Mouse (Mus musculus) E14TG2a.4 (cell line): ENCODE results near the gene Pcsk5.

Experiments
- H3K27me3 ChIP-seq: 2 replicates; pipeline ENCODE4 v1.6.1; 2014; ENCODE audit warnings: low read length, control low read depth; ENCODE audit not compliant: insufficient read depth
- H3K36me3 ChIP-seq: 2 replicates; pipeline ENCODE4 v1.6.1; 2014; ENCODE audit warnings: low read length, control low read depth; ENCODE audit not compliant: insufficient read depth
- H3K4me1 ChIP-seq: replicated peaks from 2 replicates; pipeline ENCODE4 v1.6.1; 2014; ENCODE audit warnings: low read depth, low read length, control low read depth
- H3K4me3 ChIP-seq: replicated peaks from 2 replicates; pipeline ENCODE4 v1.5.1; 2014; ENCODE audit warnings: mild to moderate bottlenecking, low read length
- H3K9me3 ChIP-seq: 2 replicates; pipeline ENCODE4 v1.6.1; 2014; ENCODE audit warnings: low read length, control low read depth
- CTCF ChIP-seq: conservative IDR thresholded peaks from 2 replicates; pipeline ENCODE4 v1.5.1; 2014; ENCODE audit warnings: low read length
- NANOG ChIP-seq: IDR thresholded peaks from 2 replicates; pipeline ENCODE4 v1.6.1; 2014; ENCODE audit warnings: borderline replicate concordance, low read length, mixed read lengths
- POU5F1 ChIP-seq: IDR thresholded peaks from 2 replicates; pipeline ENCODE4 v1.6.1; 2014; ENCODE audit warnings: low read length, borderline replicate concordance

Gene Pcsk5

GRCm38 (mm10) chr19:17649967-17650366 is 187.5 kb downstream of the Pcsk5 start:
- Histone ChIP-seq H3K4me3 (no peak overlapping the region), H3K27me3 (no peaks in the 10 kb centered on the region), H3K4me1 (no peaks in the 10 kb centered on the region), H3K9me3 (no peaks in the 10 kb centered on the region), H3K36me3 (no peaks in the 10 kb centered on the region)
- TF ChIP-seq NANOG (no peak), POU5F1 (no peak), CTCF (no peak)

- Histone ChIP-seq H3K9me3 (no peaks in the 10 kb centered on the region), H3K36me3 (no peaks in the 10 kb centered on the region), H3K4me3 (no peak overlapping the region), H3K4me1 (no peaks in the 10 kb centered on the region), H3K27me3 (no peaks in the 10 kb centered on the region)
- TF ChIP-seq POU5F1 (no peak), CTCF (no peak), NANOG (no peak)
These were observed 194.2 kb downstream of the Pcsk5 start for GRCm38 (mm10) chr19:17643128-17643797.

- no peak overlapping the region for H3K4me3 ChIP-seq
- H3K4me1 ChIP-seq = no peaks in the 10 kb centered on the region
- H3K27me3 ChIP-seq = no peaks in the 10 kb centered on the region
- TF ChIP-seq NANOG (no peak), CTCF (no peak), POU5F1 (no peak)
- H3K36me3 ChIP-seq = no peaks in the 10 kb centered on the region
- H3K9me3 ChIP-seq = no peaks in the 10 kb centered on the region
These were observed 201.4 kb downstream of the Pcsk5 start for GRCm38 (mm10) chr19:17635984-17636383.

GRCm38 (mm10) chr19:17615646-17616045 is 221.8 kb downstream of the Pcsk5 start:
- TF ChIP-seq NANOG (no peak), POU5F1 (no peak), CTCF (no peak)
- Histone ChIP-seq H3K4me3 (no peak overlapping the region), H3K4me1 (no peaks in the 10 kb centered on the region), H3K27me3 (no peaks in the 10 kb centered on the region), H3K9me3 (no peaks in the 10 kb centered on the region), H3K36me3 (no peaks in the 10 kb centered on the region)

GRCm38 (mm10) chr19:17606510-17606909 is 230.9 kb downstream of the Pcsk5 start:
- TF ChIP-seq POU5F1 (no peak), NANOG (no peak), CTCF (no peak)
- H3K9me3 ChIP-seq = no peaks in the 10 kb centered on the region
- no peaks in the 10 kb centered on the region for H3K27me3 ChIP-seq
- H3K4me3 ChIP-seq = no peak overlapping the region
- no peaks in the 10 kb centered on the region for H3K36me3 ChIP-seq
- H3K4me1 ChIP-seq = no peaks in the 10 kb centered on the region

- TF ChIP-seq NANOG = no peak
- TF ChIP-seq POU5F1 = no peak
- no peak for TF ChIP-seq CTCF
- Histone ChIP-seq H3K9me3 (no peaks in the 10 kb centered on the region), H3K4me1 (no peaks in the 10 kb centered on the region), H3K4me3 (no peak overlapping the region), H3K27me3 (no peaks in the 10 kb centered on the region), H3K36me3 (no peaks in the 10 kb centered on the region)
These were observed 231.3 kb downstream of the Pcsk5 start for GRCm38 (mm10) chr19:17606093-17606492.

GRCm38 (mm10) chr19:17603322-17603721 is 234.1 kb downstream of the Pcsk5 start:
- TF ChIP-seq NANOG (no peak), CTCF (no peak), POU5F1 (no peak)
- no peaks in the 10 kb centered on the region for H3K36me3 ChIP-seq
- no peaks in the 10 kb centered on the region for H3K27me3 ChIP-seq
- no peaks in the 10 kb centered on the region for H3K4me1 ChIP-seq
- H3K4me3 ChIP-seq = no peak overlapping the region
- H3K9me3 ChIP-seq = no peaks in the 10 kb centered on the region

GRCm38 (mm10) chr19:17600347-17600746 is 237.1 kb downstream of the Pcsk5 start:
- no peaks in the 10 kb centered on the region for H3K36me3 ChIP-seq
- H3K4me1 ChIP-seq = no peaks in the 10 kb centered on the region
- TF ChIP-seq NANOG (no peak), POU5F1 (no peak), CTCF (no peak)
- H3K9me3 ChIP-seq = no peaks in the 10 kb centered on the region
- H3K4me3 ChIP-seq = no peak overlapping the region
- no peaks in the 10 kb centered on the region for H3K27me3 ChIP-seq

- no peak overlapping the region for H3K4me3 ChIP-seq
- 0 out of 2 replicates have a peak, but pooled peaks cover 4% of the 10 kb centered on the region for H3K4me1 ChIP-seq
- no peak for TF ChIP-seq NANOG
- no peaks in the 10 kb centered on the region for H3K9me3 ChIP-seq
- no peaks in the 10 kb centered on the region for H3K36me3 ChIP-seq
- H3K27me3 ChIP-seq = no peaks in the 10 kb centered on the region
These were observed 244.6 kb downstream of the Pcsk5 start for GRCm38 (mm10) chr19:17592790-17593189.
